Mouse (Mus musculus) embryonic facial prominence, embryonic 15.5 days (tissue): ENCODE data around the gene Spop. TPM values are rescaled to one million over a fixed set of nuclear protein-coding genes. Genes with fewer than 3 reads are reported as not detected.
A peak's percentile ranks its signal among the peaks of the same experiment; 100 is the strongest.

Experiments used
- ATAC-seq: fragments of 200-750 bp; cut with Nextera tagmentation; 2 replicates; pipeline ENCODE4 v1.8.0; 2017; ENCODE audit warnings: low read depth, moderate TSS enrichment; ENCODE audit not compliant: insufficient number of reproducible peaks, low FRiP score, low TSS enrichment
- H3K27ac ChIP-seq: fragments of 300-500 bp; sonication (generic); replicated peaks from 2 replicates; pipeline ENCODE4 v1.5.1; 2015; ENCODE audit warnings: mild to moderate bottlenecking, inconsistent platforms
- H3K27me3 ChIP-seq: fragments of 300-500 bp; sonication (generic); 2 replicates; pipeline ENCODE4 v1.6.1; 2015; ENCODE audit warnings: inconsistent platforms
- H3K36me3 ChIP-seq: fragments of 300-500 bp; sonication (generic); 2 replicates; pipeline ENCODE4 v1.6.1; 2015; ENCODE audit warnings: mild to moderate bottlenecking, inconsistent platforms
- H3K4me1 ChIP-seq: fragments of 300-500 bp; sonication (generic); 2 replicates; pipeline ENCODE4 v1.6.1; 2015; ENCODE audit warnings: inconsistent platforms
- H3K4me2 ChIP-seq: fragments of 300-500 bp; sonication (generic); replicated peaks from 2 replicates; pipeline ENCODE4 v1.6.1; 2015; ENCODE audit warnings: mild to moderate bottlenecking, inconsistent platforms
- H3K4me3 ChIP-seq: fragments of 300-500 bp; sonication (generic); replicated peaks from 2 replicates; pipeline ENCODE4 v1.5.1; 2015; ENCODE audit warnings: mild to moderate bottlenecking, inconsistent platforms
- H3K9ac ChIP-seq: fragments of 300-500 bp; sonication (generic); 2 replicates; pipeline ENCODE4 v1.6.1; 2015; ENCODE audit warnings: inconsistent platforms
- H3K9me3 ChIP-seq: fragments of 300-500 bp; sonication (generic); replicated peaks from 2 replicates; pipeline ENCODE4 v1.6.1; 2016; ENCODE audit warnings: inconsistent platforms
- WGBS: fragments of 180-500 bp; shearing (Covaris S2); methylation state at CpG from one replicate; pipeline ENCODE4 v1.1.7; 2015; 5-methylcytosine and 5-hydroxymethylcytosine counted together
- polyA plus RNA-seq: library from polyadenylated mRNA; unstranded; fragments of >200 nt; fragmentation: Nextera tagmentation; extraction: Ambion mirVana; gene quantifications from 2 replicates; pipeline ENCODE4 v1.2.1, GENCODE M21; 2015

Spop gene
- polyA plus RNA-seq, 1 experiment from 2014 or later, result 172 TPM

DNA sequence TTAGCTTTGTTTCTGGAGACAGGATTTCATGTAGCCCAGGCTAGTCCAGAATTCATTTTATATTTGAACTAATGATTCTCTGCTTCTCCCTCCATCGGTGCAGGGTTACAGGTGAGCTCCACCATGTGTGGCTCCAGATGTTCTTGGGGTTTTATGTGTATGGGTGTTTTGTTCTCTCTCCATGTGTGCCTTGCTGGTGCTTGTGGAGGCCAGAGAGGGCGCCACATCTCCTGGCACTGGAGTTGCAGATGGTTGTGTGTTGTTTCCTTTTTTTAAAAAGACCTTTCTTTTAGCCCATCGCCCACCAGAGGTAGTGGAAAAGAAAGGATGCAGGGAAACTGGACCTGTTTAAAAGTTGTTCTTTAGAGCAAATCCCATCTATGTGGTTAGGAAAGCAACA lies 114.4 kb downstream of the Spop start:
- no peak for ATAC-seq
- no peak overlapping the region for H3K4me2 ChIP-seq

DNA sequence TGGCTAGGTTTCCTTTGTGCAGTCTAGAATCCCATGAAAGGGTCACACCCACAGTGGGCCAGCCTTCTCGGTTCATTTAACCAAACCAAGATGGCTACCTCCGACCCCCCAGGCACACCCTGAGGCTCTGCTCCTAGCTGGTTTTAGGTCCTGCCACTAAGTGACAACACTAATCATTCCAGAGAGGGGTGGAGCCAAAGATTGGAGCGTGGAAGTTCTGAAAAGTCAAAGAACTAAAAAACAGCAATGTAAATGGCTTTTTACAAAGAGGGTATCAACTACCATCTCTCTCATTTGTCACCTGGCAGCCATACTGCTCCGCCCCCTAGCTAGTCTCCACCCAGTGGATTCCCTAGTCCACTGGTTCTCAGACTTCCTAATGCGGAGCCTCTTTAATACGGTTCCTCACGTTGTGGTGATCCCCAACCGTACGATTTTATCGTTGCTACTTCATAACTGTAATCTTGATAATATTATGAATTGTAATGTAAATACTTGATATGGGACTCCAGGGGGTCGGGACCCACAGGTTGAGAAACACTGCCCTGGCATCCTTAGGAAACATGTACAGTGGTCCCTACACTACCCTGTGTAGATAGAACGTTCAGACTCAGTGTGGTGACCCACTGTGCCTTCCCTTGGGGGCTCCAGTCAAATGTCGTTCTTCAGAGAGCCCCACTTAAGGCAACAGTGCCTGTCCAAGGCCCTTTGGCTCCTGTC lies 118.6 kb downstream of the Spop start:
- Histone ChIP-seq H3K4me3 (no peak overlapping the region), H3K4me2 (no peak overlapping the region), H3K9me3 (no peaks in the 10 kb centered on the region), H3K36me3 (no peaks in the 10 kb centered on the region), H3K27me3 (no peaks in the 10 kb centered on the region), H3K27ac (no peak overlapping the region), H3K4me1 (peaks cover 6% of the 10 kb centered on the region), H3K9ac (no peak overlapping the region)
- no peak for ATAC-seq
- WGBS, result 71% methylated on average over 13 of the region's 13 CpGs

More for the DNA sequence above, 114.4 kb downstream of the Spop start:
- Histone ChIP-seq H3K27ac (no peak overlapping the region), H3K36me3 (no peaks in the 10 kb centered on the region), H3K27me3 (no peaks in the 10 kb centered on the region), H3K4me1 (0 out of 2 replicates have a peak, but pooled peaks cover 4% of the 10 kb centered on the region), H3K4me3 (no peak overlapping the region), H3K9ac (no peak overlapping the region), H3K9me3 (no peaks in the 10 kb centered on the region)
- WGBS, result 74% methylated on average over 3 of the region's 3 CpGs

DNA sequence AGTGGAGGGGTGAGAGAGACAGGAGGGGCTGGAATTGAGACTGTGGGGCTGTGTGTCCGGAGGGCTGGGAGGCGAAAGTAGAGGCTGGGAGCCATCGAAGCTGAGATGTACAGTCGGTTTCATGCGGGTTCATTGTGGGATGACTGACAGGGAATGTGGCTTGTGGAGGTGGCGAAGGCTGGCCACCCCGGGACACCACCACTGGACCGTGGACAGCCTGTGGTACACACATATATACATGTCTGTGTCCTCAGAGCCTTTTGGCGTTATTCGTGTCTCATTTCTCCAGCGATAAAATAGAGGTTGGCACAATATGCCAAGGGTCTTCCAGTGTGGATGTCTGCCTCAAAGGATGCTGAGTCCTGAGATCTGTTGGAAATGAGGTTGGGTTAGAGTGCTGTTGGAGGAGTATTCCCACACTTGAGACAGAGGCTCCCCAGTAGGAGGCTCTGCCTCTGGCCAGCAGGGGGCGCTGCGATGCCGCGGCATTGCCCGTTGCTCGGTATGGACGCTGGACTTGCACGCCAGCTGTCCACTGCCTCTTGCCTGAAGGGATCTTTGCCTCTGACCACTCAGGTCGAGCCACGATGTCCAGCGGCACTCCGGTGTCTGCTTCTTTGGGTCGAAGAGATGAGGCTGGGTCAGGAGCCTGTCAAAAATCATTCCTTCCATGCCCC lies 119.7 kb downstream of the Spop start:
- H3K27me3 ChIP-seq, result no peaks in the 10 kb centered on the region
- H3K9me3 ChIP-seq, result no peaks in the 10 kb centered on the region
- no peak overlapping the region for H3K4me3 ChIP-seq
- peak; percentile 81; the same call in 1 of the 2 replicates for ATAC-seq
- H3K36me3 ChIP-seq, result no peaks in the 10 kb centered on the region
- peak overlapping the region; percentile 47 for H3K4me2 ChIP-seq
- no peak overlapping the region for H3K27ac ChIP-seq
- H3K4me1 ChIP-seq, result peaks cover 15% of the 10 kb centered on the region
- WGBS, result 22% methylated on average over 24 of the region's 24 CpGs
- H3K9ac ChIP-seq, result no peak overlapping the region

GRCm38 (mm10) chr11:95538378-95539104 lies 124.7 kb downstream of the Spop start:
- H3K9me3 ChIP-seq, result no peaks in the 10 kb centered on the region
- H3K36me3 ChIP-seq, result no peaks in the 10 kb centered on the region
- WGBS, result 56% methylated on average over 15 of the region's 15 CpGs
- peaks cover 9% of the 10 kb centered on the region; the same call in 1 of the 2 replicates for H3K27me3 ChIP-seq
- no peak overlapping the region for H3K4me3 ChIP-seq
- peak; percentile 45 for ATAC-seq
- peaks cover 42% of the 10 kb centered on the region for H3K4me1 ChIP-seq
- H3K4me2 ChIP-seq, result no peak overlapping the region
- peak overlapping the region; percentile 55 for H3K27ac ChIP-seq
- no peak overlapping the region for H3K9ac ChIP-seq

DNA sequence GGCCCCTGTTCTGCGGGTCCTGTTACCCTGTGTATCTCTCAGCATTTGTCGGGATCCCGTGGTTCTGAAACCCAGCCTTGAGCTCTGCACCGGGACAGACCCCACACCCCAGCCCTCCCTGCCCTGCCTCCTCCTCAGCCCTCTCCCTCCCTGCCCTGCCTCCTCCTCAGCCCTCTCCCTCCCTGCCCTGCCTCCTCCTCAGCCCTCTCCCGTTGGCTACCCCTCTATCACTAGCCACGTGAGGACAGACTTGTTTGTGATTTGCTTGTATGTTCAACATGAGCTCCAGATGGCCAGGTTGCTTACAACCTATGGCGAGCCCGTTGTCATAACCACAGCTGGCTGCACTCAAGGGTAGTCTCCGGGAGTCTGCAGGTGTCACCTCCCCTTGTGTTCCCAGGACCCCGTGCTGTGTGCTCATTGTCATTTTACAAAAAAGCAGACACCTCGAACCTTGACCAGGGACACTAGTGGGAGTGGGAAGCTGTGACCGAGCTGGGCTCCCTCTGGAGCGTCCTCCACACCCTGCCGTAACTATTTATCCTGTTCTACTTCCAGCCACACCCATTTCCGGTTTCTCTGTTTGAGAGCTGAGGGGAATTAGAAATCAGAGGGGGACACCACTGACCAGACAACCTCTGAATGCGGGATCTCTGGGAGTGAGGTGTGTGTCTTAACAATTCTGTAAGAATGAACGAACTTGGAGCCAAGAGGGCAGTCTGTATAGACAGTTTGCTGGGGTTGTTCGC lies 126.9 kb downstream of the Spop start:
- Histone ChIP-seq H3K9ac (no peak overlapping the region), H3K4me3 (no peak overlapping the region), H3K4me2 (no peak overlapping the region), H3K36me3 (no peaks in the 10 kb centered on the region), H3K27me3 (peaks cover 9% of the 10 kb centered on the region; the same call in 1 of the 2 replicates), H3K4me1 (peaks cover 39% of the 10 kb centered on the region), H3K9me3 (no peaks in the 10 kb centered on the region), H3K27ac (no peak overlapping the region)
- 29% methylated on average over 18 of the region's 18 CpGs for WGBS
- no peak for ATAC-seq

Other genes starting within 250 kb of the Spop start
- 0.13 and 0.21 TPM in 2 replicates for gene Tac4, start 152.6 kb upstream of the Spop start, polyA plus RNA-seq
- 60.6 and 70.0 TPM in 2 replicates for gene Kat7, start 103.8 kb upstream of the Spop start, polyA plus RNA-seq
- 15.5 and 17.0 TPM in 2 replicates for gene Fam117a, start 77.1 kb upstream of the Spop start, polyA plus RNA-seq
- 100 TPM in 2 replicates for gene Slc35b1, start 29.4 kb upstream of the Spop start, polyA plus RNA-seq
- 1.2 and 1.8 TPM in 2 replicates for gene Nxph3, start 100.5 kb downstream of the Spop start, polyA plus RNA-seq
- 48.1 and 48.8 TPM in 2 replicates for gene Ngfr, start 173.7 kb downstream of the Spop start, polyA plus RNA-seq